Mouse (Mus musculus): ENCODE results near the gene Smpdl3b. TPM values are rescaled to one million over a fixed set of nuclear protein-coding genes. Genes with fewer than 3 reads are reported as not detected.

Smpdl3b gene
- total and polyA plus RNA-seq, 2 experiments, result 0.34 to 0.65 TPM

DNA sequence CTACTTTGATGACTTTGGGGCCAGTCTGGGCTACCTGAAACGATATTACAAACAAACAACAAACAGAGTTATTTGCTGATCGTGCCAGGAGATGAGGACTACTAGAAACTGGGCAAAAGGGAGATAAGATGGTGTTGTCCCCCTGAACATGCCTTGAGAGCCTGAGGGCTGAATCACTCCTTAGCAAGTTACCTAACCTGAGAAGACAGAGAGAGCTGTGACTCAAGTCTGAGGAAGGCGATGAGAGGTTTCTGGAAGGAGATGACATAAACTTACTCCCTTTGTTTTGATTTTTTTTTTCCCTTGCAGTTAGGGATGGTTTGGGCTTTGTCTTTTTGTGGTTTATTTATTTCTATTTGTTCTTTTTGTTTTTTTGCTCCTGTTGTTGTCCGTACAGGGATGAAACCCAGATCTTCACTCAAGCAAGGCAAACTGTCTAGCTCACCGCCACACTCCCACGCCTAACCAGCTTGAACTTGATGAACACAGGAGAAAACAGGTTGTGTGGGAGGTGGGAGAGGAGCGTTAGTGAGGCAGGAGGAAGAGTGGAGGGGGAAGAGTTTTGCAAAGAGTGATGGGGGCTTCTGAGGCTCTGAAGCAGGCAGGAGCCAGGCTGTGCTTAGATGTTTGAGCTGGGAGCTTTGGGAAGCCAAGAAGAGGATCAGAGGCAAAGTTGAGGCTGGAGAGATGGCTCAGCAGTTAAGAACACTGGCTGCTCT lies 740 bp upstream of the Smpdl3b start:
- TF ChIP-seq CTCF (IDR thresholded peaks at IDR 0.05; ENCODE audit: low read depth, low read length) (no peak), POLR2A (IDR thresholded peaks at IDR 0.05; ENCODE audit: extremely low read depth, insufficient read depth, low read length) (no peak)
- Histone ChIP-seq H3K79me2 (ENCODE audit: control insufficient read depth, insufficient read depth, low read length) (no peaks in the 10 kb centered on the region), H3K27ac (replicated peaks; ENCODE audit: insufficient read depth, low read depth, low read length) (no peak overlapping the region), H3K27me3 (ENCODE audit: control insufficient read depth, insufficient read depth, low read length) (no peaks in the 10 kb centered on the region), H3K9ac (ENCODE audit: low read depth, low read length) (no peak overlapping the region), H3K4me3 (ENCODE audit: insufficient read depth, low read depth, low read length) (no peak overlapping the region), H3K4me1 (ENCODE audit: control insufficient read depth, insufficient read depth, low read length) (peaks cover 6% of the 10 kb centered on the region), H3K36me3 (ENCODE audit: control insufficient read depth, insufficient read depth, low read length) (no peaks in the 10 kb centered on the region)
- 71% methylated on average over 7 of the region's 7 CpGs for WGBS
- DNase-seq (ENCODE audit: extremely low read depth, low read depth, low spot score), result no peak

DNA sequence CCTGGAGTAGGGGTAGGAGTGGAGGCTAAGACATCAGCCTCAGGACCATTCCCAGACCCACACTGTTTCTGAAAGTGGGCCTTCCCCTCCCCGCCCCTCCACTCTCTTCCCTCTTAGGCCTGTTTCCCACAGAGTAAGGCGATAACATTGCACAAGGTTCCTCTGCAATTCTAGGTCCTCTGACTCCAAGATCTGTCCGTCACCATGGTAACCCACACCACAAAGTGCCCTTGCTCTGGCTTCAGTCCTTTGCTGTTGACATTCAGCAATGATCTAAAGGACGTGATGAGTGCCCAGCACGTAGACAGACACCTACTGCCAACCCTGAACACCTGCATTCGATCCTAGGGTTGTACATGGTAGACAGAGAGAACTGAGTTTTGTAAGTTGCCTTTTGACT lies 4.1 kb downstream of the Smpdl3b start:
- 83% methylated on average over 6 of the region's 6 CpGs for WGBS
- no peak for TF ChIP-seq POLR2A (IDR thresholded peaks at IDR 0.05; ENCODE audit: extremely low read depth, insufficient read depth, low read length)
- no peak for TF ChIP-seq CTCF (IDR thresholded peaks at IDR 0.05; ENCODE audit: low read depth, low read length)
- no peak overlapping the region for H3K4me3 ChIP-seq (ENCODE audit: insufficient read depth, low read depth, low read length)
- H3K9ac ChIP-seq (ENCODE audit: low read depth, low read length), result no peak overlapping the region
- no peak for DNase-seq (ENCODE audit: extremely low read depth, low read depth, low spot score)
- H3K36me3 ChIP-seq (ENCODE audit: control insufficient read depth, insufficient read depth, low read length), result no peaks in the 10 kb centered on the region
- no peak overlapping the region for H3K27ac ChIP-seq (replicated peaks; ENCODE audit: insufficient read depth, low read depth, low read length)
- H3K4me1 ChIP-seq (ENCODE audit: control insufficient read depth, insufficient read depth, low read length), result no peaks in the 10 kb centered on the region
- H3K27me3 ChIP-seq (ENCODE audit: control insufficient read depth, insufficient read depth, low read length), result no peaks in the 10 kb centered on the region
- H3K79me2 ChIP-seq (ENCODE audit: control insufficient read depth, insufficient read depth, low read length), result no peaks in the 10 kb centered on the region

DNA sequence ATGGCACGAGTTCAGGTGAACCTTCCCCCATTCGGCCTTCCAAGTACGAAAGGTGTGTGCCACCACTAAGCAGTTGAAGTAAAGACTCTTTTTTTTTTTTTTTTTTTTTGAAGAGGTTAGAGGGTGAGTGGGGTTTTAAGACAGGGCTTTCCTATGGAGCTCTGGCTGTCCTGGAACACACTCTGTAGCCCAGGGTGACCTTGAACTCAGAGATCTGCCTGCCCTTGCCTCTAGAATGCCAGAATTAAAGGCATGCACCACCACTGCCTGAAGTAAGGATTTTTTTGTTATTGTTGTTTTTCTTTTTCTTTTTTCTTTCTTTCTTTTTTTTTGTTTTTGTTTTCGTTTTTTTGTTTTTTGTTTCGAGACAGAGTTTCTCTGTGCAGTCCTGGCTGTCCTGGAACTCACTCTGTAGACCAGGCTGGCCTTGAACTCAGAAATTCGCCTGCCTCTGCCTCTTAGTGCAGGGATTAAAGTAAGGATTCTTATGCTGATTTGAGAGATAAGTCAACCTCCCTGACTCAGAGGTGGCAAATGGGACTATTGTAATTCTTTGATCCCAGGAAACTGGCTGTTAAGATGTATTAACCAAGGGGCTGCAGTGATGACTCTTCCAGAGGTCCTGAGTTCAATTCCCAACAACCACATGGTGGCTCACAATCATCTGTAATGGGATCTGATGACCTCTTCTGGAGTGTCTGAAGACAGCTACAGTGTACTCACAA lies 7.6 kb downstream of the Smpdl3b start:
- Histone ChIP-seq H3K79me2 (ENCODE audit: control insufficient read depth, insufficient read depth, low read length) (no peaks in the 10 kb centered on the region), H3K4me3 (ENCODE audit: insufficient read depth, low read depth, low read length) (no peak overlapping the region), H3K27me3 (ENCODE audit: control insufficient read depth, insufficient read depth, low read length) (no peaks in the 10 kb centered on the region), H3K4me1 (ENCODE audit: control insufficient read depth, insufficient read depth, low read length) (peaks cover 6% of the 10 kb centered on the region; the same call in 1 of the 2 replicates), H3K27ac (replicated peaks; ENCODE audit: insufficient read depth, low read depth, low read length) (no peak overlapping the region), H3K36me3 (ENCODE audit: control insufficient read depth, insufficient read depth, low read length) (no peaks in the 10 kb centered on the region), H3K9ac (ENCODE audit: low read depth, low read length) (no peak overlapping the region)
- 80% methylated on average over 6 of the region's 6 CpGs for whole genome bisulfite sequencing
- TF ChIP-seq CTCF (IDR thresholded peaks at IDR 0.05; ENCODE audit: low read depth, low read length) (no peak), POLR2A (IDR thresholded peaks at IDR 0.05; ENCODE audit: extremely low read depth, insufficient read depth, low read length) (no peak)
- DNase-seq (ENCODE audit: extremely low read depth, low read depth, low spot score), result peak; percentile 23

DNA sequence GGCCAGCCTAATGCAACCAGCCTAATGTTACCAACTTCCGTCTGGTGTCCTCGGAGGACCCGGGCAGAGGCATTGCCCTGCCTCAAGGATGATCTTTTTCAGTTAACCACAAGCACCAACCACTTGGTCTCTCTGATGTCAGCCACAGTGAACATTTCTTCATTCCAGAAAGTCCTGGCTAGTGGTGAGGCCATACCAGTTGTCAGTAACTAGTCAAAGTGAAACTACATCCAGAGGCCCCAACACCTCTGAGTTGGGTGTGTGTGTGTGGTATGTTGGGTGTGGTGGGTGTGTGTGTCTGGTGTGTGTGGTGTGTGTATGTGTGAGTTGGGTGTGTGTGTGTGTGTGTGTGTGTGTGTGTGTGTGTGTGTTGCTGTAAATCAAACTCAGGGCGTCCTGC lies 8.3 kb downstream of the Smpdl3b start:
- Histone ChIP-seq H3K9ac (ENCODE audit: low read depth, low read length) (no peak overlapping the region), H3K27ac (replicated peaks; ENCODE audit: insufficient read depth, low read depth, low read length) (no peak overlapping the region), H3K27me3 (ENCODE audit: control insufficient read depth, insufficient read depth, low read length) (no peaks in the 10 kb centered on the region), H3K36me3 (ENCODE audit: control insufficient read depth, insufficient read depth, low read length) (no peaks in the 10 kb centered on the region), H3K79me2 (ENCODE audit: control insufficient read depth, insufficient read depth, low read length) (no peaks in the 10 kb centered on the region), H3K4me1 (ENCODE audit: control insufficient read depth, insufficient read depth, low read length) (peaks cover 6% of the 10 kb centered on the region; the same call in 1 of the 2 replicates), H3K4me3 (ENCODE audit: insufficient read depth, low read depth, low read length) (no peak overlapping the region)
- DNase-seq (ENCODE audit: extremely low read depth, low read depth, low spot score), result no peak
- TF ChIP-seq CTCF (IDR thresholded peaks at IDR 0.05; ENCODE audit: low read depth, low read length) (no peak), POLR2A (IDR thresholded peaks at IDR 0.05; ENCODE audit: extremely low read depth, insufficient read depth, low read length) (no peak)
- 94% methylated on average over 4 of the region's 4 CpGs for WGBS

DNA sequence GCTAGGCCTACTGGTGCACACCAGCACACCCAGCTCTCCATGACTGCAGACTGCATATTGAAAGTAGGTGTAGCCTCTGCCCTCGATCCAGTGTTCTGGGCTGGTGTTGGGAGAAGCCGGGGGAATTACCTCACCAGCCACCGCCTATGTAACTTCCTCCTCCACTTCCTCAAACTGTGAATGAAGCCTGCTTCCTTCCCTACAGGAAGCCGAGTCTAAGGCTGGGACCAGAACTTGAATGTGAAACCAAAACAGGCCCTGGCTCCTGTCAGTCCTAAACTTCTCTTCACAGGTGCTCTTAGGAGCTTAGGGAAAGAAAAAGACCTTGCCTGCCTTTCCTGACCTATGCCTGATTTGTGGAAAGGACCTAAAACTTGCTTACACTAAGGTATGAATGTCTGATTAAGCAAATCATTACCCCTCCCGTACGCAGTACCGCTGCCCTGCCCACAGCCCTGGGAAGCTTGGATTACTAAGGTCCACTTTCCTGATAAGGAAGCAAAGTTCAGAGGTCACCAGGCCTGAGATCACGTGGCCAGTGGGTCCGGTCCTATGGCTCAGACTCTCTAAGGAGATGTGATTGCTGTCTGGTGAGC lies 9.3 kb downstream of the Smpdl3b start:
- Histone ChIP-seq H3K27ac (replicated peaks; ENCODE audit: insufficient read depth, low read depth, low read length) (peak overlapping the region; percentile 25), H3K4me3 (ENCODE audit: insufficient read depth, low read depth, low read length) (peak overlapping the region; percentile 31), H3K27me3 (ENCODE audit: control insufficient read depth, insufficient read depth, low read length) (no peaks in the 10 kb centered on the region), H3K4me1 (ENCODE audit: control insufficient read depth, insufficient read depth, low read length) (peaks cover 6% of the 10 kb centered on the region; the same call in 1 of the 2 replicates), H3K9ac (ENCODE audit: low read depth, low read length) (peak overlapping the region; percentile 37; the same call in 1 of the 2 replicates), H3K79me2 (ENCODE audit: control insufficient read depth, insufficient read depth, low read length) (no peaks in the 10 kb centered on the region), H3K36me3 (ENCODE audit: control insufficient read depth, insufficient read depth, low read length) (no peaks in the 10 kb centered on the region)
- TF ChIP-seq POLR2A (IDR thresholded peaks at IDR 0.05; ENCODE audit: extremely low read depth, insufficient read depth, low read length) (no peak), CTCF (IDR thresholded peaks at IDR 0.05; ENCODE audit: low read depth, low read length) (no peak)
- WGBS, result 9% methylated on average over 9 of the region's 9 CpGs
- DNase-seq (ENCODE audit: extremely low read depth, low read depth, low spot score), result peak; percentile 83
